Mouse (Mus musculus) gastrocnemius, adult 2 months (tissue): ENCODE measurements around the gene Vipr1. TPM values are rescaled to one million over a fixed set of nuclear protein-coding genes. Genes with fewer than 3 reads are reported as not detected.

Experiments used
- DNase-seq: peaks from one replicate; pipeline ENCODE4 v3.0.0; 2022
- H3K27ac ChIP-seq: fragments of 200-600 bp; 2 replicates; pipeline ENCODE4 v1.8.1; 2022; ENCODE audit warnings: mild to moderate bottlenecking
- H3K4me3 ChIP-seq: fragments of 200-600 bp; 2 replicates; pipeline ENCODE4 v1.8.1; 2022; ENCODE audit warnings: mild to moderate bottlenecking, moderate library complexity
- CTCF ChIP-seq: fragments of 200-600 bp; IDR thresholded peaks from 2 replicates; pipeline ENCODE4 v1.8.1; 2022; ENCODE audit warnings: antibody characterized with exemption, mild to moderate bottlenecking, moderate library complexity
- intact Hi-C: fragments of 180-260 bp; cut with DNase I; formaldehyde crosslinking; loops from one replicate; pipeline ENCODE4 v1.15.1; 2025
- total RNA-seq, 2 experiments: library from RNA; stranded (reverse); gene quantifications; 2 replicates each; pipeline ENCODE4 v1.2.3; 2021

Gene Vipr1
- total RNA-seq, 2 experiments from 2014 or later: 1.5 to 2.1 TPM

GRCm38 (mm10) chr9:121669348-121669791 is 26.9 kb downstream of the Vipr1 start:
- H3K4me3 ChIP-seq: peak overlapping the region; percentile 32
- peak; percentile 82 for DNase-seq
- TF ChIP-seq CTCF: peak; percentile 80
- intact Hi-C loops: no loop called here
- no peak overlapping the region for H3K27ac ChIP-seq

- peak; percentile 58 for DNase-seq
These were observed 28.8 kb downstream of the Vipr1 start for GRCm38 (mm10) chr9:121671300-121671699.

GRCm38 (mm10) chr9:121672311-121672710 is 29.8 kb downstream of the Vipr1 start:
- H3K27ac ChIP-seq: peak overlapping the region; percentile 72
- intact Hi-C loops: no loop called here
- DNase-seq: peak; percentile 76
- no peak overlapping the region for H3K4me3 ChIP-seq
- no peak for TF ChIP-seq CTCF

More at GRCm38 (mm10) chr9:121671300-121671699, 28.8 kb downstream of the Vipr1 start:
- intact Hi-C loops: no loop called here
- peak; percentile 76 for TF ChIP-seq CTCF
- Histone ChIP-seq H3K4me3 (no peak overlapping the region), H3K27ac (peak overlapping the region; percentile 17; the same call in 1 of the 2 replicates)

GRCm38 (mm10) chr9:121673716-121674115 is 31.2 kb downstream of the Vipr1 start:
- intact Hi-C loops: no loop called here
- no peak for TF ChIP-seq CTCF
- H3K27ac ChIP-seq: peak overlapping the region; percentile 72
- H3K4me3 ChIP-seq: no peak overlapping the region
- DNase-seq: no peak

- Histone ChIP-seq H3K4me3 (no peak overlapping the region), H3K27ac (no peak overlapping the region)
- intact Hi-C loops: loop anchor here (5.0 kb wide), 2 partner anchors 198 to 428 kb away; no protein-coding TSS in a partner anchor
- no peak for DNase-seq
- no peak for TF ChIP-seq CTCF
These were observed 32.5 kb downstream of the Vipr1 start for GRCm38 (mm10) chr9:121675011-121675410.

GRCm38 (mm10) chr9:121675556-121675955 is 33.0 kb downstream of the Vipr1 start:
- H3K4me3 ChIP-seq: no peak overlapping the region
- intact Hi-C loops: loop anchor here (5.0 kb wide), 2 partner anchors 198 to 428 kb away; no protein-coding TSS in a partner anchor
- TF ChIP-seq CTCF: no peak
- no peak for DNase-seq
- no peak overlapping the region for H3K27ac ChIP-seq

GRCm38 (mm10) chr9:121677069-121677468 is 34.6 kb downstream of the Vipr1 start:
- no peak for TF ChIP-seq CTCF
- 0 out of 2 replicates have a peak overlapping the region, but pooled peaks have one; percentile 6 for H3K27ac ChIP-seq
- intact Hi-C loops: loop anchor here (5.0 kb wide), 2 partner anchors 200 to 430 kb away; no protein-coding TSS in a partner anchor
- DNase-seq: no peak
- no peak overlapping the region for H3K4me3 ChIP-seq

GRCm38 (mm10) chr9:121677476-121677875 is 35.0 kb downstream of the Vipr1 start:
- intact Hi-C loops: loop anchor here (5.0 kb wide), 2 partner anchors 200 to 430 kb away; no protein-coding TSS in a partner anchor
- no peak overlapping the region for H3K4me3 ChIP-seq
- no peak for TF ChIP-seq CTCF

GRCm38 (mm10) chr9:121679549-121679948 is 37.0 kb downstream of the Vipr1 start:
- peak; percentile 75 for TF ChIP-seq CTCF
- Histone ChIP-seq H3K27ac (peak overlapping the region; percentile 53), H3K4me3 (no peak overlapping the region)
- intact Hi-C loops: loop anchor here (1.0 to 5.0 kb wide), 3 partner anchors 37 to 432 kb away; partner anchors contain the start of genes Lyzl4 and Vipr1
- DNase-seq: peak; percentile 76

More at GRCm38 (mm10) chr9:121677476-121677875, 35.0 kb downstream of the Vipr1 start:
- no peak for DNase-seq
- peak overlapping the region; percentile 6; the same call in 1 of the 2 replicates for H3K27ac ChIP-seq

GRCm38 (mm10) chr9:121681191-121681590 is 38.7 kb downstream of the Vipr1 start:
- DNase-seq: no peak
- TF ChIP-seq CTCF: no peak
- Histone ChIP-seq H3K27ac (no peak overlapping the region), H3K4me3 (no peak overlapping the region)
- intact Hi-C loops: no loop called here

- Histone ChIP-seq H3K27ac (no peak overlapping the region), H3K4me3 (no peak overlapping the region)
- no peak for TF ChIP-seq CTCF
- no peak for DNase-seq
- intact Hi-C loops: no loop called here
These were observed 39.6 kb downstream of the Vipr1 start for GRCm38 (mm10) chr9:121682037-121682680.

- Histone ChIP-seq H3K4me3 (no peak overlapping the region), H3K27ac (no peak overlapping the region)
- TF ChIP-seq CTCF: no peak
- intact Hi-C loops: no loop called here
- no peak for DNase-seq
These were observed 42.2 kb downstream of the Vipr1 start for GRCm38 (mm10) chr9:121684702-121685101.

- TF ChIP-seq CTCF: no peak
- DNase-seq: no peak
- intact Hi-C loops: no loop called here
These were observed 47.7 kb downstream of the Vipr1 start for GRCm38 (mm10) chr9:121690200-121690651.

GRCm38 (mm10) chr9:121690734-121691133 is 48.2 kb downstream of the Vipr1 start:
- no peak for TF ChIP-seq CTCF
- H3K4me3 ChIP-seq: no peak overlapping the region
- intact Hi-C loops: no loop called here
- H3K27ac ChIP-seq: no peak overlapping the region
- no peak for DNase-seq

More at GRCm38 (mm10) chr9:121690200-121690651, 47.7 kb downstream of the Vipr1 start:
- H3K27ac ChIP-seq: no peak overlapping the region
- H3K4me3 ChIP-seq: no peak overlapping the region
